Mouse (Mus musculus) liver, adult 2 months (tissue): ENCODE data around the gene Gm49776.

Source experiments
- CTCF ChIP-seq: fragments of 200-500 bp; IDR thresholded peaks from 2 replicates; pipeline ENCODE4 v1.5.1; 2011; ENCODE audit warnings: low read depth, low read length, control low read depth
- POLR2A ChIP-seq: fragments of 200-500 bp; IDR thresholded peaks from 2 replicates; pipeline ENCODE4 v1.6.1; 2011; ENCODE audit warnings: low read length, control low read depth; ENCODE audit not compliant: insufficient read depth; ENCODE audit errors: extremely low read depth

DNA sequence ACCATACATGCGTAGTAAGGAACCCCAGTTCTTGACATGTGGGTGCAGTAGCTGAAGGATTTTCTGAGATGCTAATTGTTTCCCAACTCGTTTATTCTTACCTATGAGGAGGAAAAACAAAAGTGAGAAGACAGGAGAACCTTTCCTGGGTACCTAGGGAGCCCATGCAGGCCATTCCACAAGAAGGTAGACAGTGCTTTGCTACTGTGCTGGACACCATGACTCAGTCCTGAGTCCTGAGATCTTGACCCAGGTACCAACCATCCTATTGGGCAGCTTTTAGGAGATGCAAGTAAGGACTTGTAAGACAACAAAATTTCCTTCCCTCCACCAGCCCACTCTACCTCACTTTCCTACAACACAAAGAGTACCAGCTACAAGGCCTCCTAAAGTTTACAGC is at the start of gene Gm49776:
- TF ChIP-seq CTCF (no peak), POLR2A (no peak)
